In genomic region chr8:113300273-113300843, GRCm38 (mm10) we compare ENCODE assay signal across 18 mouse cellular contexts.
"Had no signal": no experiment of that assay in that cellular context is flagged by ENCODE, and none has a peak within 500 bp of the region (broad histone marks: within the 10 kb centered on the region; RNA-seq: fewer than 3 reads in every experiment).

No protein-coding gene starts in this region.

- H3K27me3 ChIP-seq: liver, embryonic 15.5 days; megakaryocyte, embryonic 14.5 days; midbrain, embryonic 12.5 days had no signal

- H3K9ac ChIP-seq: liver, embryonic 15.5 days; midbrain, embryonic 12.5 days had no signal

- ATAC-seq: midbrain, embryonic 16.5 days had no signal

- H3K27ac ChIP-seq: kidney, postnatal 0 days; limb, embryonic 10.5 days; liver, embryonic 15.5 days; macrophage; midbrain, embryonic 12.5 days; stomach, postnatal 0 days had no signal

- H3K36me3 ChIP-seq: limb, embryonic 10.5 days; liver, embryonic 15.5 days; midbrain, embryonic 12.5 days had no signal

- H3K4me1 ChIP-seq: limb, embryonic 10.5 days; liver, embryonic 15.5 days; megakaryocyte, embryonic 14.5 days; midbrain, embryonic 12.5 days had no signal

- H3K4me2 ChIP-seq: liver, embryonic 11.5 days; liver, embryonic 15.5 days; midbrain, embryonic 12.5 days had no signal

- DNase-seq: kidney, adult 11 months; kidney, adult 9 months; kidney, postnatal 36 days; layer of hippocampus, adult 9-11 months; layer of hippocampus, postnatal 36 days; lung, adult 2 months; lung, postnatal 14 days; right cerebral cortex, postnatal 14 days; thymus, postnatal 14 days had no signal

- H3K9me3 ChIP-seq: limb, embryonic 10.5 days; liver, embryonic 15.5 days had no signal

- H3K4me3 ChIP-seq: limb, embryonic 10.5 days; liver, embryonic 15.5 days; megakaryocyte, embryonic 14.5 days; midbrain, embryonic 12.5 days had no signal
